Mouse (Mus musculus): ENCODE data around the gene Fam69a. TPM values are rescaled to one million over a fixed set of nuclear protein-coding genes. Genes with fewer than 3 reads are reported as not detected.
A peak's percentile ranks its signal among the peaks of the same experiment; 100 is the strongest.
"Not testable (repeated sequence)": the region's sequence is repeated elsewhere in the genome, so short reads cannot be mapped to it uniquely, and the experiment has no call there.

Gene Fam69a
- polyA plus RNA-seq (2014; fragmentation: Nextera tagmentation; extraction: Ambion mirVana): 18.3 and 22.0 TPM in 2 replicates

GRCm38 (mm10) chr5:107986967-107987834, at the start of gene Fam69a:
Fam69a (minus strand) TSS chr5:107987085.
- Histone ChIP-seq H3K36me3 (ENCODE audit: control insufficient read depth, insufficient read depth, low read length) (no peaks in the 10 kb centered on the region), H3K4me1 (ENCODE audit: control insufficient read depth, insufficient read depth, low read length) (no peaks in the 10 kb centered on the region), H3K27ac (ENCODE audit: low read depth, low read length) (peak within 1 kb of the TSS; percentile 81), H3K27me3 (ENCODE audit: control insufficient read depth, insufficient read depth, low read length) (no peaks in the 10 kb centered on the region), H3K4me2 (replicated peaks; ENCODE audit: low read depth, low read length) (peak within 1 kb of the TSS; percentile 89), H3K9ac (ENCODE audit: low read depth, low read length) (peak within 1 kb of the TSS; percentile 83), H3K9me3 (ENCODE audit: control insufficient read depth, low read length) (no peaks in the 10 kb centered on the region), H3K4me3 (ENCODE audit: low read length) (peak within 1 kb of the TSS; percentile 77)
- under 1% methylated on average over 51 of the region's 91 CpGs for WGBS
- ATAC-seq (ENCODE audit: low FRiP score, low TSS enrichment): peak; percentile 93

- H3K4me3 ChIP-seq (ENCODE audit: low read length): no peak overlapping the region
- H3K36me3 ChIP-seq (ENCODE audit: control insufficient read depth, insufficient read depth, low read length): no peaks in the 10 kb centered on the region
- ATAC-seq (ENCODE audit: low FRiP score, low TSS enrichment): no peak
- no peak overlapping the region for H3K27ac ChIP-seq (ENCODE audit: low read depth, low read length)
- H3K27me3 ChIP-seq (ENCODE audit: control insufficient read depth, insufficient read depth, low read length): no peaks in the 10 kb centered on the region
- H3K4me2 ChIP-seq (replicated peaks; ENCODE audit: low read depth, low read length): no peak overlapping the region
- H3K9ac ChIP-seq (ENCODE audit: low read depth, low read length): no peak overlapping the region
- no peaks in the 10 kb centered on the region for H3K9me3 ChIP-seq (ENCODE audit: control insufficient read depth, low read length)
- H3K4me1 ChIP-seq (ENCODE audit: control insufficient read depth, insufficient read depth, low read length): no peaks in the 10 kb centered on the region
- WGBS: 8% methylated on average over 2 of the region's 2 CpGs
Measured at GRCm38 (mm10) chr5:108035523-108035922, 48.6 kb upstream of the Fam69a start.

GRCm38 (mm10) chr5:108034194-108034593, 47.3 kb upstream of the Fam69a start:
- Histone ChIP-seq H3K27me3 (ENCODE audit: control insufficient read depth, insufficient read depth, low read length) (no peaks in the 10 kb centered on the region), H3K4me3 (ENCODE audit: low read length) (no peak overlapping the region), H3K36me3 (ENCODE audit: control insufficient read depth, insufficient read depth, low read length) (no peaks in the 10 kb centered on the region), H3K4me1 (ENCODE audit: control insufficient read depth, insufficient read depth, low read length) (no peaks in the 10 kb centered on the region), H3K27ac (ENCODE audit: low read depth, low read length) (no peak overlapping the region), H3K9me3 (ENCODE audit: control insufficient read depth, low read length) (no peaks in the 10 kb centered on the region), H3K9ac (ENCODE audit: low read depth, low read length) (no peak overlapping the region), H3K4me2 (replicated peaks; ENCODE audit: low read depth, low read length) (no peak overlapping the region)
- ATAC-seq (ENCODE audit: low FRiP score, low TSS enrichment): no peak
- WGBS: 34% methylated on average over 3 of the region's 4 CpGs

- Histone ChIP-seq H3K4me2 (replicated peaks; ENCODE audit: low read depth, low read length) (no peak overlapping the region), H3K9ac (ENCODE audit: low read depth, low read length) (no peak overlapping the region), H3K27me3 (ENCODE audit: control insufficient read depth, insufficient read depth, low read length) (no peaks in the 10 kb centered on the region), H3K4me3 (ENCODE audit: low read length) (no peak overlapping the region), H3K9me3 (ENCODE audit: control insufficient read depth, low read length) (no peaks in the 10 kb centered on the region), H3K27ac (ENCODE audit: low read depth, low read length) (no peak overlapping the region), H3K4me1 (ENCODE audit: control insufficient read depth, insufficient read depth, low read length) (no peaks in the 10 kb centered on the region), H3K36me3 (ENCODE audit: control insufficient read depth, insufficient read depth, low read length) (no peaks in the 10 kb centered on the region)
- no peak for ATAC-seq (ENCODE audit: low FRiP score, low TSS enrichment)
- WGBS: 93% methylated on average over 4 of the region's 4 CpGs
Measured at GRCm38 (mm10) chr5:108031267-108031666, 44.4 kb upstream of the Fam69a start.

- H3K36me3 ChIP-seq (ENCODE audit: control insufficient read depth, insufficient read depth, low read length): no peaks in the 10 kb centered on the region
- H3K4me1 ChIP-seq (ENCODE audit: control insufficient read depth, insufficient read depth, low read length): no peaks in the 10 kb centered on the region
- no peak overlapping the region for H3K4me2 ChIP-seq (replicated peaks; ENCODE audit: low read depth, low read length)
- 84% methylated on average over 2 of the region's 2 CpGs for WGBS
- no peak for ATAC-seq (ENCODE audit: low FRiP score, low TSS enrichment)
- H3K4me3 ChIP-seq (ENCODE audit: low read length): no peak overlapping the region
- no peaks in the 10 kb centered on the region for H3K9me3 ChIP-seq (ENCODE audit: control insufficient read depth, low read length)
- H3K9ac ChIP-seq (ENCODE audit: low read depth, low read length): no peak overlapping the region
- no peak overlapping the region for H3K27ac ChIP-seq (ENCODE audit: low read depth, low read length)
- no peaks in the 10 kb centered on the region for H3K27me3 ChIP-seq (ENCODE audit: control insufficient read depth, insufficient read depth, low read length)
Measured at GRCm38 (mm10) chr5:108029968-108030367, 43.1 kb upstream of the Fam69a start.

- H3K4me1 ChIP-seq (ENCODE audit: control insufficient read depth, insufficient read depth, low read length); H3K9me3 ChIP-seq (ENCODE audit: control insufficient read depth, low read length); H3K36me3 ChIP-seq (ENCODE audit: control insufficient read depth, insufficient read depth, low read length); ATAC-seq (ENCODE audit: low FRiP score, low TSS enrichment); H3K9ac ChIP-seq (ENCODE audit: low read depth, low read length); H3K27me3 ChIP-seq (ENCODE audit: control insufficient read depth, insufficient read depth, low read length); H3K4me3 ChIP-seq (ENCODE audit: low read length); H3K4me2 ChIP-seq (replicated peaks; ENCODE audit: low read depth, low read length); H3K27ac ChIP-seq (ENCODE audit: low read depth, low read length): not testable (repeated sequence)
- WGBS: 90% methylated on average over 7 of the region's 7 CpGs
Measured at GRCm38 (mm10) chr5:108028797-108029536, 42.1 kb upstream of the Fam69a start.

- 89% methylated on average over 4 of the region's 4 CpGs for WGBS
- Histone ChIP-seq H3K4me2 (replicated peaks; ENCODE audit: low read depth, low read length) (no peak overlapping the region), H3K9ac (ENCODE audit: low read depth, low read length) (no peak overlapping the region), H3K4me1 (ENCODE audit: control insufficient read depth, insufficient read depth, low read length) (no peaks in the 10 kb centered on the region), H3K27ac (ENCODE audit: low read depth, low read length) (no peak overlapping the region), H3K4me3 (ENCODE audit: low read length) (no peak overlapping the region), H3K27me3 (ENCODE audit: control insufficient read depth, insufficient read depth, low read length) (no peaks in the 10 kb centered on the region), H3K9me3 (ENCODE audit: control insufficient read depth, low read length) (no peaks in the 10 kb centered on the region), H3K36me3 (ENCODE audit: control insufficient read depth, insufficient read depth, low read length) (no peaks in the 10 kb centered on the region)
- no peak for ATAC-seq (ENCODE audit: low FRiP score, low TSS enrichment)
Measured at GRCm38 (mm10) chr5:108028230-108028629, 41.3 kb upstream of the Fam69a start.

GRCm38 (mm10) chr5:108021346-108021745, 34.5 kb upstream of the Fam69a start:
- no peaks in the 10 kb centered on the region for H3K4me1 ChIP-seq (ENCODE audit: control insufficient read depth, insufficient read depth, low read length)
- H3K27me3 ChIP-seq (ENCODE audit: control insufficient read depth, insufficient read depth, low read length): no peaks in the 10 kb centered on the region
- H3K9ac ChIP-seq (ENCODE audit: low read depth, low read length): no peak overlapping the region
- no peak overlapping the region for H3K4me2 ChIP-seq (replicated peaks; ENCODE audit: low read depth, low read length)
- H3K9me3 ChIP-seq (ENCODE audit: control insufficient read depth, low read length): no peaks in the 10 kb centered on the region
- H3K27ac ChIP-seq (ENCODE audit: low read depth, low read length): no peak overlapping the region
- no peak overlapping the region for H3K4me3 ChIP-seq (ENCODE audit: low read length)
- WGBS: 43% methylated on average over 3 of the region's 3 CpGs
- peak; percentile 28; the same call in 1 of the 2 replicates for ATAC-seq (ENCODE audit: low FRiP score, low TSS enrichment)
- H3K36me3 ChIP-seq (ENCODE audit: control insufficient read depth, insufficient read depth, low read length): no peaks in the 10 kb centered on the region

GRCm38 (mm10) chr5:108019367-108019766, 32.5 kb upstream of the Fam69a start:
- Histone ChIP-seq H3K9me3 (ENCODE audit: control insufficient read depth, low read length) (no peaks in the 10 kb centered on the region), H3K36me3 (ENCODE audit: control insufficient read depth, insufficient read depth, low read length) (no peaks in the 10 kb centered on the region), H3K27me3 (ENCODE audit: control insufficient read depth, insufficient read depth, low read length) (no peaks in the 10 kb centered on the region), H3K27ac (ENCODE audit: low read depth, low read length) (no peak overlapping the region), H3K4me2 (replicated peaks; ENCODE audit: low read depth, low read length) (no peak overlapping the region), H3K9ac (ENCODE audit: low read depth, low read length) (no peak overlapping the region), H3K4me1 (ENCODE audit: control insufficient read depth, insufficient read depth, low read length) (no peaks in the 10 kb centered on the region), H3K4me3 (ENCODE audit: low read length) (no peak overlapping the region)
- 20% methylated on average over 2 of the region's 2 CpGs for WGBS
- no peak for ATAC-seq (ENCODE audit: low FRiP score, low TSS enrichment)
